Mouse (Mus musculus) stomach, postnatal 0 days (tissue): ENCODE results near the gene Ssna1. TPM values are rescaled to one million over a fixed set of nuclear protein-coding genes. Genes with fewer than 3 reads are reported as not detected.

ENCODE experiments used
- ATAC-seq: fragments of 200-750 bp; cut with Nextera tagmentation; 2 replicates; pipeline ENCODE4 v1.8.0; 2017; ENCODE audit not compliant: low FRiP score, low TSS enrichment
- DNase-seq: peaks from one replicate; pipeline ENCODE4 v3.0.0-alpha.2; 2016; ENCODE audit warnings: low spot score
- H3K27ac ChIP-seq: fragments of 300-500 bp; sonication (generic); replicated peaks from 2 replicates; pipeline ENCODE4 v1.5.1; 2014; ENCODE audit warnings: mild to moderate bottlenecking, control low read depth
- H3K27me3 ChIP-seq: fragments of 300-500 bp; sonication (generic); 2 replicates; pipeline ENCODE4 v1.6.1; 2014; ENCODE audit warnings: low read length; ENCODE audit not compliant: control insufficient read depth, insufficient read depth
- H3K36me3 ChIP-seq: fragments of 300-500 bp; sonication (generic); 2 replicates; pipeline ENCODE4 v1.6.1; 2014; ENCODE audit warnings: low read length, mixed read lengths; ENCODE audit not compliant: control insufficient read depth, insufficient read depth
- H3K4me1 ChIP-seq: fragments of 300-500 bp; sonication (generic); replicated peaks from 2 replicates; pipeline ENCODE4 v1.6.1; 2014; ENCODE audit warnings: antibody characterized with exemption; ENCODE audit not compliant: control insufficient read depth, insufficient read depth
- H3K4me2 ChIP-seq: fragments of 300-500 bp; sonication (generic); replicated peaks from 2 replicates; pipeline ENCODE4 v1.6.1; 2014; ENCODE audit warnings: low read depth, mild to moderate bottlenecking, control low read depth, moderate library complexity
- H3K4me3 ChIP-seq: fragments of 300-500 bp; sonication (generic); 2 replicates; pipeline ENCODE4 v1.5.1; 2014; ENCODE audit warnings: low read depth, low read length, control low read depth
- H3K9ac ChIP-seq: fragments of 300-500 bp; sonication (generic); 2 replicates; pipeline ENCODE4 v1.6.1; 2014; ENCODE audit warnings: mild to moderate bottlenecking, low read length, control low read depth, mixed read lengths
- H3K9me3 ChIP-seq: fragments of 300-500 bp; sonication (generic); 2 replicates; pipeline ENCODE4 v1.6.1; 2016; ENCODE audit warnings: low read length; ENCODE audit not compliant: control insufficient read depth
- CTCF ChIP-seq: IDR thresholded peaks from 2 replicates; pipeline ENCODE4 v1.5.1; 2016; ENCODE audit warnings: antibody characterized with exemption, low read depth, mild to moderate bottlenecking, moderate library complexity
- EP300 ChIP-seq: optimal IDR thresholded peaks from 2 replicates; pipeline ENCODE3; 2016; ENCODE audit warnings: antibody characterized with exemption
- WGBS: fragments of 180-500 bp; shearing (Covaris S2); extraction: QIAGEN DNeasy Blood & Tissue Kit; methylation state at CpG from one replicate; pipeline ENCODE4 v1.1.7; 2014; 5-methylcytosine and 5-hydroxymethylcytosine counted together
- polyA plus RNA-seq: library from polyadenylated mRNA; unstranded; fragments of >200 nt; fragmentation: Nextera tagmentation; extraction: Ambion mirVana; gene quantifications from 2 replicates; pipeline ENCODE4 v1.2.1, GENCODE M21; 2015

Gene Ssna1
- polyA plus RNA-seq, 1 experiment from 2014 or later, result 162 TPM

DNA sequence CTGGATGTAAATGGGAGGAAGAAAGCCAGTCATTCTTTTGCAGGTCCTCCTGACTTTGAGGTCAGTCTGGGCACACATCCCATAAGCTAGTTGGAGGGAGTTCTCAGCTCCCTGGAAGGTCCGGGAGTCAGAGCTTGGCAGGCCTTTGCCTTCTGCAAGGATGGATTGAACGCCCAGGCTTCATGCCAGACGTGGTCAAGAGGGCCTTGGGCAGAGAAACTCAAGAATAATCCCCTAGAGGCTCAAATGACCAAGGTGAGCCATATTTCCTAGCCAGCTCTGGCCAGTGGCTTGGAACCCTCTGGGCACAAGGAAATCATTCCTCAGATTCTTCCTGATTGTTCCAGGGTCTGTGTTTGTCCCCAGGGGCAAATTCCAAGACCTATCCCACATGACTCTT is 7.4 kb downstream of the Ssna1 start:
- Histone ChIP-seq H3K9ac (peak overlapping the region; percentile 83; the same call in 1 of the 2 replicates), H3K4me3 (peak overlapping the region; percentile 84), H3K27ac (peak overlapping the region; percentile 92)

DNA sequence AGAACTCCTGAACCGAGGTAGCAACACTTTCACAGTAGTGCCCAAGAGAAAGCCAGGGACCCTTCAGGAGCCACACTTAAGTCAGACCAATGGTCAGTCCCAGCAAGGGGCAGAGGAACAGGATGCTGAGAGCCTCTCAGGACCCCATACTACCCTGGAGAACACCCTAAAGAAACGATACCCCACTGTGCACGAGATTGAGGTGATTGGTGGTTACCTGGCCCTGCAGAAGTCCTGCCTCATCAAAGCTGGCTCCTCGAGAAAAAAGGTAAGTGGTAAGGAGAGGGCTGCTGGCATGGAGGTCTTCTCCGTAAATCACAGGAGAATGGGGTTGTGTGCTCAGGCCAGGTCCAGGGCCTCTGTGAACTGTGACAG is 8.0 kb downstream of the Ssna1 start:
- ATAC-seq (no peak), DNase-seq (no peak)
- no peaks in the 10 kb centered on the region for H3K9me3 ChIP-seq
- H3K27ac ChIP-seq, result peak overlapping the region; percentile 92
- H3K4me2 ChIP-seq, result peak overlapping the region; percentile 98
- H3K9ac ChIP-seq, result peak overlapping the region; percentile 83
- no peaks in the 10 kb centered on the region for H3K27me3 ChIP-seq
- 61% methylated on average over 5 of the region's 5 CpGs for WGBS
- peaks cover 6% of the 10 kb centered on the region for H3K4me1 ChIP-seq
- peak overlapping the region; percentile 84 for H3K4me3 ChIP-seq
- no peaks in the 10 kb centered on the region; the same call in 1 of the 2 replicates for H3K36me3 ChIP-seq
- TF ChIP-seq CTCF (no peak), EP300 (no peak)

More for the DNA sequence above, 7.4 kb downstream of the Ssna1 start:
- Histone ChIP-seq H3K4me1 (peaks cover 6% of the 10 kb centered on the region), H3K27me3 (no peaks in the 10 kb centered on the region), H3K36me3 (no peaks in the 10 kb centered on the region; the same call in 1 of the 2 replicates), H3K4me2 (peak overlapping the region; percentile 98), H3K9me3 (no peaks in the 10 kb centered on the region)
- DNase-seq (peak; percentile 37), ATAC-seq (no peak)
- TF ChIP-seq EP300, result no peak
- no peak for TF ChIP-seq CTCF
- 51% methylated on average over 3 of the region's 3 CpGs for WGBS

DNA sequence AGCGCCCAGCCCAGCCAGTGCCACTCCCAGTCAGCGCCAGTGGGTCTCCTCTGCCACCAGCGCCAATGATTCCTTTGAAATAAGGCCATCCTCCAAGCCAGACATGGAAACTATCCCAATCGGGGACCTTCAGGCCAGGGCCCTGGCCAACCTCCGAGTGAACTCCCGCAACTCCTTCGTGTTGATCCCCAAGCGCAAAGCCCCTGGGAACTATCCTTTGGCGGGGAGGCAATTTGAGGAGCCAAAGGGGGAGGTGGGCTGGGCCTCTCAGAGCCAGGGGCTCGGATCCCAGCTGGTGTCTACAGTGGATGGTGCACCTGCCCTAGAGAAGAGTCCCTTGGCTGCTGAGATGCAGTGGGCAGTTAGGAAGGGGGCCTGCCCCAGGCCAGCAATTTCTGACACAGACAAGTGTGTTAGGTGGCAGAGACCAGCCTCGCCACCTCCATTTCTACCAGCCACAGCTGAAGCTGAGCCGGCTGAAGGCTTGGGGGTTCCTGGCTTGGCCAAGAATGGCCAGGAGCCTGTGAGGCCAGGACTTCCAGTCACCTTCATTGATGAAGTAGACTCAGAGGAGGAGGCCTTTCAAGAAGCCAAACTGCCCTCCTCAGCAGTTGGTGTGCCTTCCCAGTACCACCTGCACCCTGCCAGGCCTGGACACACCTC is 8.5 kb downstream of the Ssna1 start:
- no peaks in the 10 kb centered on the region for H3K27me3 ChIP-seq
- H3K9me3 ChIP-seq, result no peaks in the 10 kb centered on the region
- 27% methylated on average over 12 of the region's 12 CpGs for WGBS
- no peaks in the 10 kb centered on the region; the same call in 1 of the 2 replicates for H3K36me3 ChIP-seq
- H3K4me2 ChIP-seq, result peak overlapping the region; percentile 98
- H3K9ac ChIP-seq, result peak overlapping the region; percentile 83
- peak overlapping the region; percentile 92 for H3K27ac ChIP-seq
- H3K4me1 ChIP-seq, result peaks cover 6% of the 10 kb centered on the region
- peak overlapping the region; percentile 84 for H3K4me3 ChIP-seq
- ATAC-seq (no peak), DNase-seq (no peak)
- TF ChIP-seq CTCF (no peak), EP300 (no peak)

GRCm38 (mm10) chr2:25262795-25263622 is 9.2 kb downstream of the Ssna1 start:
- no peaks in the 10 kb centered on the region for H3K36me3 ChIP-seq
- peak overlapping the region; percentile 84 for H3K4me3 ChIP-seq
- no peak for TF ChIP-seq EP300
- peak; percentile 20; the same call in 1 of the 2 replicates for TF ChIP-seq CTCF
- WGBS, result under 1% methylated on average over 70 of the region's 82 CpGs
- peak; percentile 60 for DNase-seq
- H3K9ac ChIP-seq, result peak overlapping the region; percentile 83
- H3K27ac ChIP-seq, result peak overlapping the region; percentile 92
- H3K9me3 ChIP-seq, result no peaks in the 10 kb centered on the region
- H3K27me3 ChIP-seq, result no peaks in the 10 kb centered on the region
- H3K4me1 ChIP-seq, result peaks cover 6% of the 10 kb centered on the region
- peak overlapping the region; percentile 98 for H3K4me2 ChIP-seq
- ATAC-seq, result no peak

DNA sequence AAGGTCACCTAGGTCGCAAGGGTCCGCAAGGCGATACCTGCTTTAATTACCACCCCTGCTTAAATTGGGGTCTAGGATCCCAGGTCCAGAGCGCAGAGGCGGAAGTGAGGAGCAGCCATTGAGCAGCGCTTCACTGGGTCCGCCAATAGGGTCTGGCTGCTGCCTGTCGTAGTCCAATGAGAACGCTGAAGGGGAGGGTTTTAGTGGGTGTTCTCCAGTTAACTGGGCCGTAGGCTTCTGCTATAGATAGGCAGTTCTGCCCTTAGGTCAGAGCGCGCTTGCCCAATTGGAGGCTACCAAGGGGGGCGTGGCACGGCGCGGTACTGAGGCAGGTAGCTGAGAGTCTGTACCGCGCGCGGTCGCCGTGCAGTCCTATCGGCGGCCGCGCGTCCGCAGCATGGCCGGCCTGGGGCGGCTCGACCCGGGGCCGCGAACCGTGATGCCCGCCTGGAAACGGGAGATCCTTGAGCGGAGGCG is 9.9 kb downstream of the Ssna1 start, which contains the start of gene Tprn:
TSS of gene Tprn (plus strand) at position 328 of the 477 bp plus-strand sequence.
- peak; percentile 61 for TF ChIP-seq EP300
- TF ChIP-seq CTCF, result 0 out of 2 replicates have a peak, but pooled peaks have one; percentile 9
- peaks cover 6% of the 10 kb centered on the region; the same call in 1 of the 2 replicates for H3K4me1 ChIP-seq
- ATAC-seq (peak; percentile 94), DNase-seq (peak; percentile 97)
- H3K36me3 ChIP-seq, result no peaks in the 10 kb centered on the region
- H3K27ac ChIP-seq, result peak within 1 kb of the TSS; percentile 92
- under 1% methylated on average over 33 of the region's 39 CpGs for WGBS
- no peaks in the 10 kb centered on the region for H3K9me3 ChIP-seq
- H3K4me3 ChIP-seq, result peak within 1 kb of the TSS; percentile 84
- no peaks in the 10 kb centered on the region for H3K27me3 ChIP-seq
- H3K9ac ChIP-seq, result peak within 1 kb of the TSS; percentile 83
- H3K4me2 ChIP-seq, result peak within 1 kb of the TSS; percentile 98
